Mouse (Mus musculus): ENCODE data around the gene Golgb1.

GRCm38 (mm10) chr16:36903156-36903555, 28.2 kb downstream of the Golgb1 start:
- TF ChIP-seq MAFK (IDR thresholded peaks at IDR 0.05; ENCODE audit: insufficient read depth, low read depth, low read length) (no peak), CHD2 (IDR thresholded peaks at IDR 0.05; ENCODE audit: low read depth, low read length) (no peak), HCFC1 (IDR thresholded peaks at IDR 0.05; ENCODE audit: borderline replicate concordance, insufficient read depth, low read length) (no peak), ZC3H11A (IDR thresholded peaks at IDR 0.05; ENCODE audit: borderline replicate concordance, low read depth, low read length) (no peak)
